7 mouse cellular contexts compared by ENCODE assay signal in genomic region chrX:7728215-7728921, GRCm38 (mm10). TPM values are rescaled to one million over a fixed set of nuclear protein-coding genes. Genes with fewer than 3 reads are reported as not detected.
DNase-seq lines count a peak whose midpoint lies in the region; ATAC-seq lines count a peak whose summit lies in the region.

Gene Praf2 (plus strand): TSS chrX:7728439.

- H3K36me3 ChIP-seq in intestine, embryonic 16.5 days (ENCODE audit: control insufficient read depth, insufficient read depth, low read length): no peaks in the 10 kb centered on the region
- H3K36me3 ChIP-seq in midbrain, embryonic 11.5 days (ENCODE audit: control insufficient read depth, insufficient read depth, low read length): no peaks in the 10 kb centered on the region

- H3K4me3 ChIP-seq in intestine, embryonic 16.5 days (ENCODE audit: low read length): peak within 1 kb of the TSS; percentile 53
- H3K4me3 ChIP-seq in midbrain, embryonic 11.5 days (ENCODE audit: low read depth, low read length): peak within 1 kb of the TSS; percentile 41

- 0 out of 2 replicates have a peak, but pooled peaks cover 3% of the 10 kb centered on the region for H3K4me1 ChIP-seq in intestine, embryonic 16.5 days (ENCODE audit: control insufficient read depth, insufficient read depth, low read length)
- H3K4me1 ChIP-seq in midbrain, embryonic 11.5 days (ENCODE audit: control insufficient read depth, insufficient read depth, low read length): 0 out of 2 replicates have a peak, but pooled peaks cover 4% of the 10 kb centered on the region

- intact Hi-C loops in gastrocnemius, postnatal 36 days (cut with DNase I): no loop called here
- intact Hi-C loops in left cerebral cortex, postnatal 36 days (cut with DNase I): no loop called here

- peak within 1 kb of the TSS; percentile 53 for H3K9ac ChIP-seq in intestine, embryonic 16.5 days (ENCODE audit: low read depth, low read length)
- H3K9ac ChIP-seq in midbrain, embryonic 11.5 days (ENCODE audit: low read length): peak within 1 kb of the TSS; percentile 60

- no peaks in the 10 kb centered on the region for H3K27me3 ChIP-seq in intestine, embryonic 16.5 days (replicated peaks; ENCODE audit: control insufficient read depth, insufficient read depth, low read length)
- H3K27me3 ChIP-seq in midbrain, embryonic 11.5 days (ENCODE audit: control insufficient read depth, insufficient read depth, low read length): no peaks in the 10 kb centered on the region

- peak within 1 kb of the TSS; percentile 77 for H3K27ac ChIP-seq in intestine, embryonic 16.5 days (ENCODE audit: low read length)
- no peak within 1 kb of the TSS; the same call in 1 of the 2 replicates for H3K27ac ChIP-seq in midbrain, embryonic 11.5 days (ENCODE audit: low read depth, low read length)

- H3K9me3 ChIP-seq in intestine, embryonic 16.5 days (ENCODE audit: control insufficient read depth, low read length): no peaks in the 10 kb centered on the region
- no peaks in the 10 kb centered on the region for H3K9me3 ChIP-seq in midbrain, embryonic 11.5 days (ENCODE audit: control insufficient read depth, low read length)

- peak; percentile 87 for DNase-seq in adrenal gland, adult 2 months
- DNase-seq in embryo, embryonic 11 days: peak; percentile 89
- DNase-seq in gastrocnemius, postnatal 36 days: peak; percentile 57 to 60
- DNase-seq in left cerebral cortex, postnatal 36 days (ENCODE audit: low spot score in 2 of 2): peak; percentile 81 to 84
- peak; percentile 93 for DNase-seq in midbrain, embryonic 11.5 days (ENCODE audit: low spot score, missing footprints)
- DNase-seq in skeletal muscle tissue, adult 2 months (ENCODE audit: low read depth, low spot score): peak; percentile 88

- peak within 1 kb of the TSS; percentile 52 for H3K4me2 ChIP-seq in intestine, embryonic 16.5 days (ENCODE audit: low read depth, low read length)
- peak within 1 kb of the TSS; percentile 38 for H3K4me2 ChIP-seq in midbrain, embryonic 11.5 days

- peak; percentile 95 for ATAC-seq in intestine, embryonic 16.5 days
- peak; percentile 95 for ATAC-seq in midbrain, embryonic 11.5 days (ENCODE audit: low FRiP score)

- 12% methylated on average over 42 of the region's 42 CpGs for WGBS in intestine, embryonic 16.5 days
- WGBS in midbrain, embryonic 11.5 days: 14% methylated on average over 42 of the region's 42 CpGs

RNA-seq across cellular contexts. Expression of gene Praf2, which starts in this region (rescaled TPM):
- total RNA-seq in adrenal gland, adult 2 months (2021): 10 to 100 TPM; 12.9 to 17.9 TPM
- polyA plus RNA-seq in adrenal gland, adult 2 months (2012; rRNA removed): 37.3 and 55.0 TPM in 2 replicates
- total RNA-seq in gastrocnemius, postnatal 36 days (2021): 1 to 10 TPM; 3.8 to 4.9 TPM
- 59.7 and 60.8 TPM in 2 replicates for polyA plus RNA-seq in intestine, embryonic 16.5 days (2015; fragmentation: Nextera tagmentation; extraction: Ambion mirVana)
- total RNA-seq in left cerebral cortex, postnatal 36 days (2021): 100 to 1,000 TPM in 1 of 2 experiments, 10 to 100 TPM in 1; 91.1 to 103 TPM
- polyA plus RNA-seq in midbrain, embryonic 11.5 days (2014; fragmentation: Nextera tagmentation; extraction: Ambion mirVana): 97.5 and 106 TPM in 2 replicates

Comparison
In these comparisons a context has a peak if more than half of its experiments do, and no peak if none do; other contexts are left out.
1. RNA of gene Praf2 (total RNA-seq): 91.1 to 103 TPM in left cerebral cortex, postnatal 36 days; 12.9 to 17.9 TPM in adrenal gland, adult 2 months and 3.8 to 4.9 TPM in gastrocnemius, postnatal 36 days; every median in the first group is over 4 times any median in the second.
2. Peak in every context shown above with its lines, with median percentiles within 50 percentile points of each other: DNase-seq.